Mouse (Mus musculus): ENCODE measurements around the gene Pdss2. TPM values are rescaled to one million over a fixed set of nuclear protein-coding genes. Genes with fewer than 3 reads are reported as not detected.

The Pdss2 gene
- polyA plus RNA-seq, 1 experiment from 2014 or later: 12.3 TPM

- Histone ChIP-seq H3K4me2 (no peak overlapping the region), H3K9me3 (replicated peaks) (peaks cover 10% of the 10 kb centered on the region), H3K4me3 (no peak overlapping the region), H3K27ac (ENCODE audit: poor library complexity, severe bottlenecking) (no peak overlapping the region), H3K9ac (no peak overlapping the region), H3K4me1 (replicated peaks) (no peaks in the 10 kb centered on the region), H3K27me3 (replicated peaks) (no peaks in the 10 kb centered on the region), H3K36me3 (no peaks in the 10 kb centered on the region)
- WGBS: 34% methylated on average over 6 of the region's 6 CpGs
- ATAC-seq (ENCODE audit: insufficient number of reproducible peaks, low FRiP score): no peak
These were observed 9.4 kb upstream of the Pdss2 start for GRCm38 (mm10) chr10:43211866-43212265.

- Histone ChIP-seq H3K4me3 (no peak overlapping the region), H3K27ac (ENCODE audit: poor library complexity, severe bottlenecking) (no peak overlapping the region), H3K9ac (no peak overlapping the region), H3K27me3 (replicated peaks) (no peaks in the 10 kb centered on the region), H3K4me2 (no peak overlapping the region), H3K9me3 (replicated peaks) (no peaks in the 10 kb centered on the region), H3K4me1 (replicated peaks) (peaks cover 8% of the 10 kb centered on the region), H3K36me3 (no peaks in the 10 kb centered on the region)
- no peak for ATAC-seq (ENCODE audit: insufficient number of reproducible peaks, low FRiP score)
- 91% methylated on average over 13 of the region's 13 CpGs for WGBS
These were observed 3.9 kb upstream of the Pdss2 start for GRCm38 (mm10) chr10:43217361-43217900.

- Histone ChIP-seq H3K9me3 (replicated peaks) (no peaks in the 10 kb centered on the region), H3K4me3 (peak overlapping the region; percentile 65), H3K27me3 (replicated peaks) (no peaks in the 10 kb centered on the region), H3K36me3 (no peaks in the 10 kb centered on the region), H3K27ac (ENCODE audit: poor library complexity, severe bottlenecking) (peak overlapping the region; percentile 91), H3K4me1 (replicated peaks) (peaks cover 8% of the 10 kb centered on the region), H3K9ac (peak overlapping the region; percentile 75), H3K4me2 (peak overlapping the region; percentile 78)
- ATAC-seq (ENCODE audit: insufficient number of reproducible peaks, low FRiP score): no peak
- 17% methylated on average over 7 of the region's 7 CpGs for whole genome bisulfite sequencing
These were observed 807 bp upstream of the Pdss2 start for GRCm38 (mm10) chr10:43220479-43220878.

GRCm38 (mm10) chr10:43221659-43222058, 373 bp downstream of the Pdss2 start:
- peak; percentile 20; the same call in 1 of the 2 replicates for ATAC-seq (ENCODE audit: insufficient number of reproducible peaks, low FRiP score)
- H3K9me3 ChIP-seq (replicated peaks): no peaks in the 10 kb centered on the region
- H3K27me3 ChIP-seq (replicated peaks): no peaks in the 10 kb centered on the region
- H3K4me3 ChIP-seq: peak overlapping the region; percentile 65
- peak overlapping the region; percentile 75 for H3K9ac ChIP-seq
- peak overlapping the region; percentile 78 for H3K4me2 ChIP-seq
- peaks cover 8% of the 10 kb centered on the region for H3K4me1 ChIP-seq (replicated peaks)
- H3K36me3 ChIP-seq: no peaks in the 10 kb centered on the region
- H3K27ac ChIP-seq (ENCODE audit: poor library complexity, severe bottlenecking): peak overlapping the region; percentile 91
- under 1% methylated on average over 25 of the region's 25 CpGs for WGBS

GRCm38 (mm10) chr10:43223391-43223790, 2.1 kb downstream of the Pdss2 start:
- no peak overlapping the region for H3K9ac ChIP-seq
- WGBS: 76% methylated on average over 2 of the region's 2 CpGs
- no peak overlapping the region for H3K27ac ChIP-seq (ENCODE audit: poor library complexity, severe bottlenecking)
- no peaks in the 10 kb centered on the region for H3K27me3 ChIP-seq (replicated peaks)
- no peak overlapping the region for H3K4me2 ChIP-seq
- H3K4me3 ChIP-seq: no peak overlapping the region
- peaks cover 8% of the 10 kb centered on the region for H3K4me1 ChIP-seq (replicated peaks)
- no peaks in the 10 kb centered on the region for H3K36me3 ChIP-seq
- no peaks in the 10 kb centered on the region for H3K9me3 ChIP-seq (replicated peaks)
- ATAC-seq (ENCODE audit: insufficient number of reproducible peaks, low FRiP score): no peak

- no peaks in the 10 kb centered on the region for H3K27me3 ChIP-seq (replicated peaks)
- ATAC-seq (ENCODE audit: insufficient number of reproducible peaks, low FRiP score): no peak
- peaks cover 4% of the 10 kb centered on the region for H3K4me1 ChIP-seq (replicated peaks)
- no peak overlapping the region for H3K27ac ChIP-seq (ENCODE audit: poor library complexity, severe bottlenecking)
- no peaks in the 10 kb centered on the region for H3K36me3 ChIP-seq
- H3K9me3 ChIP-seq (replicated peaks): no peaks in the 10 kb centered on the region
- H3K4me3 ChIP-seq: no peak overlapping the region
- 77% methylated on average over 1 of the region's 1 CpGs for WGBS
- H3K9ac ChIP-seq: no peak overlapping the region
- H3K4me2 ChIP-seq: no peak overlapping the region
These were observed 5.1 kb downstream of the Pdss2 start for GRCm38 (mm10) chr10:43226391-43226790.

GRCm38 (mm10) chr10:43229236-43229635, 8.0 kb downstream of the Pdss2 start:
- Histone ChIP-seq H3K4me1 (replicated peaks) (no peaks in the 10 kb centered on the region), H3K4me2 (no peak overlapping the region), H3K9ac (no peak overlapping the region), H3K9me3 (replicated peaks) (no peaks in the 10 kb centered on the region), H3K4me3 (no peak overlapping the region), H3K27ac (ENCODE audit: poor library complexity, severe bottlenecking) (no peak overlapping the region), H3K27me3 (replicated peaks) (no peaks in the 10 kb centered on the region), H3K36me3 (no peaks in the 10 kb centered on the region)
- ATAC-seq (ENCODE audit: insufficient number of reproducible peaks, low FRiP score): no peak
- 85% methylated on average over 2 of the region's 2 CpGs for WGBS

- H3K27me3 ChIP-seq (replicated peaks): no peaks in the 10 kb centered on the region
- WGBS: 46% methylated on average over 4 of the region's 4 CpGs
- no peak overlapping the region for H3K4me2 ChIP-seq
- peaks cover 4% of the 10 kb centered on the region; the same call in 1 of the 2 replicates for H3K9me3 ChIP-seq (replicated peaks)
- no peak overlapping the region for H3K27ac ChIP-seq (ENCODE audit: poor library complexity, severe bottlenecking)
- peaks cover 6% of the 10 kb centered on the region for H3K36me3 ChIP-seq
- H3K4me1 ChIP-seq (replicated peaks): peaks cover 4% of the 10 kb centered on the region; the same call in 1 of the 2 replicates
- no peak for ATAC-seq (ENCODE audit: insufficient number of reproducible peaks, low FRiP score)
- no peak overlapping the region for H3K4me3 ChIP-seq
- H3K9ac ChIP-seq: no peak overlapping the region
These were observed 13.2 kb downstream of the Pdss2 start for GRCm38 (mm10) chr10:43234522-43234921.

- no peak for ATAC-seq (ENCODE audit: insufficient number of reproducible peaks, low FRiP score)
- Histone ChIP-seq H3K4me1 (replicated peaks) (peaks cover 4% of the 10 kb centered on the region; the same call in 1 of the 2 replicates), H3K36me3 (peaks cover 9% of the 10 kb centered on the region), H3K9ac (no peak overlapping the region), H3K27me3 (replicated peaks) (no peaks in the 10 kb centered on the region), H3K27ac (ENCODE audit: poor library complexity, severe bottlenecking) (no peak overlapping the region), H3K9me3 (replicated peaks) (peaks cover 5% of the 10 kb centered on the region; the same call in 1 of the 2 replicates), H3K4me2 (no peak overlapping the region), H3K4me3 (no peak overlapping the region)
- WGBS: 60% methylated on average over 3 of the region's 3 CpGs
These were observed 13.7 kb downstream of the Pdss2 start for GRCm38 (mm10) chr10:43235011-43235410.

- no peaks in the 10 kb centered on the region for H3K27me3 ChIP-seq (replicated peaks)
- peaks cover 4% of the 10 kb centered on the region; the same call in 1 of the 2 replicates for H3K4me1 ChIP-seq (replicated peaks)
- no peak for ATAC-seq (ENCODE audit: insufficient number of reproducible peaks, low FRiP score)
- 89% methylated on average over 5 of the region's 5 CpGs for WGBS
- peaks cover 6% of the 10 kb centered on the region; the same call in 1 of the 2 replicates for H3K9me3 ChIP-seq (replicated peaks)
- H3K4me3 ChIP-seq: no peak overlapping the region
- H3K4me2 ChIP-seq: no peak overlapping the region
- peaks cover 10% of the 10 kb centered on the region for H3K36me3 ChIP-seq
- H3K9ac ChIP-seq: no peak overlapping the region
- H3K27ac ChIP-seq (ENCODE audit: poor library complexity, severe bottlenecking): no peak overlapping the region
These were observed 14.7 kb downstream of the Pdss2 start for GRCm38 (mm10) chr10:43235758-43236669.

- H3K9me3 ChIP-seq (replicated peaks): peaks cover 6% of the 10 kb centered on the region; the same call in 1 of the 2 replicates
- H3K9ac ChIP-seq: no peak overlapping the region
- no peaks in the 10 kb centered on the region for H3K27me3 ChIP-seq (replicated peaks)
- no peak for ATAC-seq (ENCODE audit: insufficient number of reproducible peaks, low FRiP score)
- no peak overlapping the region for H3K4me2 ChIP-seq
- H3K4me3 ChIP-seq: no peak overlapping the region
- peaks cover 12% of the 10 kb centered on the region for H3K4me1 ChIP-seq (replicated peaks)
- WGBS: 89% methylated on average over 8 of the region's 8 CpGs
- no peak overlapping the region for H3K27ac ChIP-seq (ENCODE audit: poor library complexity, severe bottlenecking)
- H3K36me3 ChIP-seq: peaks cover 10% of the 10 kb centered on the region
These were observed 20.9 kb downstream of the Pdss2 start for GRCm38 (mm10) chr10:43242215-43242614.

Measured in heart, embryonic 12.5 days (tissue).